Mouse (Mus musculus): ENCODE data around the gene Cyp19a1. TPM values are rescaled to one million over a fixed set of nuclear protein-coding genes. Genes with fewer than 3 reads are reported as not detected.

Gene Cyp19a1
- polyA plus RNA-seq, 1 experiment from 2014 or later, result not detected

DNA sequence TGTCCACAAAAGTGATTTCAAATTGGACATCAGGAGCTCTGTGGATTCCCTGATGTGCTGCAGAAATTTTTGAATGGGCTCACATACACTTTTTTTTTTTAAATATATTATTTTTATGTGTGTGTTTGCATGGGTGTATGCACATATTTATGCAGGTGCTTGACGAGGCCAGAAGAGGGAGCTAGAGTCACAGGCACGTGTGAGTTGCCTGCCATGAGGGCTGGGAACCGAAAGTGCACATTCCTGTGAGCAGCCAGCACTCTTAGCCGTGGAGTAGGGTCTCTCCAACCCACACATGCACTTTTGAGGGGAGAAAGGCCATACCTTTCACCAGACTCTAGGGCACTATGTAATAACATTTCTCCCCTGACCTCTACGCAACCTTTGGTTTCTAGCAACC, 73.1 kb downstream of the Cyp19a1 start:
- Histone ChIP-seq H3K9me3 (ENCODE audit: control insufficient read depth, low read length) (no peaks in the 10 kb centered on the region), H3K9ac (ENCODE audit: low read depth, low read length) (no peak overlapping the region), H3K36me3 (ENCODE audit: control insufficient read depth, insufficient read depth, low read length) (no peaks in the 10 kb centered on the region), H3K4me1 (replicated peaks; ENCODE audit: control insufficient read depth, insufficient read depth, low read length) (no peaks in the 10 kb centered on the region), H3K27me3 (replicated peaks; ENCODE audit: control insufficient read depth, insufficient read depth, low read length) (no peaks in the 10 kb centered on the region), H3K4me3 (ENCODE audit: low read depth, low read length) (no peak overlapping the region), H3K27ac (ENCODE audit: low read depth, low read length) (no peak overlapping the region), H3K4me2 (no peak overlapping the region)
- no peak for DNase-seq (ENCODE audit: low spot score)
- no peak for ATAC-seq (replicated peaks; ENCODE audit: low FRiP score)
- 57% methylated on average over 5 of the region's 5 CpGs for WGBS

DNA sequence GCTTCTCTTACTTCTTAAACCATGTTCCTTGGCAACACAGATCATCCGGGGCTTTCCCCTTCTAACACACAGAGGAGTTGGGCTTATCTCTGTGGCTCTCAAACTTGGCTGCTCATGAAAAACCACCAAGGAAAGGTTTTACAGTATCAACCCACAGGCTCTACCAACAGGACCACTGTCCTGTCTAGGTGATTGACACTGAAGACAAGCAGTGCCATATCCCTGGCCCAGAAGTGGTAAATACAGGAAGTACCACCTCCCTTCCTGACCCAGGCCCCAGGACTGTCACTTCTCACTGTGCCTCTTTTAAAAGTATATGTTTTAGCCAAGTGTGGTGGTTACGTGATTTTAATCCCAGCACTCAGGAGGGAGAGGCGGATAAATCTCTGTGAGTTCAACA, 76.5 kb downstream of the Cyp19a1 start:
- DNase-seq (ENCODE audit: low spot score) (no peak), ATAC-seq (replicated peaks; ENCODE audit: low FRiP score) (no peak)
- Histone ChIP-seq H3K27me3 (replicated peaks; ENCODE audit: control insufficient read depth, insufficient read depth, low read length) (no peaks in the 10 kb centered on the region), H3K36me3 (ENCODE audit: control insufficient read depth, insufficient read depth, low read length) (no peaks in the 10 kb centered on the region), H3K4me2 (no peak overlapping the region), H3K9ac (ENCODE audit: low read depth, low read length) (no peak overlapping the region), H3K4me1 (replicated peaks; ENCODE audit: control insufficient read depth, insufficient read depth, low read length) (no peaks in the 10 kb centered on the region), H3K4me3 (ENCODE audit: low read depth, low read length) (no peak overlapping the region), H3K9me3 (ENCODE audit: control insufficient read depth, low read length) (no peaks in the 10 kb centered on the region), H3K27ac (ENCODE audit: low read depth, low read length) (no peak overlapping the region)
- 57% methylated on average over 3 of the region's 3 CpGs for WGBS

DNA sequence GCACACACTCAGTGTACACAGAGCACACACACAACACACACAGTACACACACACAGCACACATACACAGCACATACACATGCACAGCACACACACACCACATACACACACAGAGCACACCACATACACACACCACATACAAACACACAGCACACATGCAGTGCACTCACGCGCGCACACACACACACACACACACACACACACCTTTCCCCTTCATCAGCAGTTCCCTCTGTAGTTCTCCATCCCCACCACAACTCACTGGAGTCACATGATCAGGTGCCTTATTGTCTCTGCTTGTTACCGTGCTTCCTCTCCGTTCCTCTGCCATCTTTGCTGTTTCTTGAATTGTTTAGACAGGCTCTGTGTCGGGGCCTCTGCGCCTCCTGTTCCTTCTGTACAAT, 85.4 kb downstream of the Cyp19a1 start:
- DNase-seq (ENCODE audit: low spot score), result no peak
- no peaks in the 10 kb centered on the region for H3K27me3 ChIP-seq (replicated peaks; ENCODE audit: control insufficient read depth, insufficient read depth, low read length)
- no peak overlapping the region for H3K27ac ChIP-seq (ENCODE audit: low read depth, low read length)
- H3K9ac ChIP-seq (ENCODE audit: low read depth, low read length), result no peak overlapping the region
- WGBS, result 80% methylated on average over 7 of the region's 7 CpGs
- H3K4me1 ChIP-seq (replicated peaks; ENCODE audit: control insufficient read depth, insufficient read depth, low read length), result no peaks in the 10 kb centered on the region
- H3K36me3 ChIP-seq (ENCODE audit: control insufficient read depth, insufficient read depth, low read length), result no peaks in the 10 kb centered on the region
- no peak overlapping the region for H3K4me3 ChIP-seq (ENCODE audit: low read depth, low read length)
- no peaks in the 10 kb centered on the region for H3K9me3 ChIP-seq (ENCODE audit: control insufficient read depth, low read length)
- H3K4me2 ChIP-seq, result no peak overlapping the region
- no peak for ATAC-seq (replicated peaks; ENCODE audit: low FRiP score)

DNA sequence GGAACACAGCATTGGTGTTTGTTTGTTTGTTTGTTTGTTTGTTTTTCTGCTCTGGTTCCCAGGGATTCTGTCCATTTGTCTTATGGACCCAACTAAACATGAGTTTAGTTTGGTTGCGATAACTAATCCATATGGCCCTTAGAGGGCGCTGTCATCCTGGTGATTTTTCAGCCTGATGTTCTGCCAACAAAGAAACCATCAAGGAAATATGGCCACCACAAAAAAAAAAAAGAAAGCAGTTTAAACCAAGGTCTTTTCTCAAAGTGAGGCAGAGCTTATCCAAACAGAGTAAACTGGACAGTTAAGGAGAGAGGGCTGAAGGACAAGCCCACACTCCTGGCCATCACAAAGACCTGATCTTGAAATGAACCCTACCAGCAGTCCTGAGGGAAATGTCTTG, 86.6 kb downstream of the Cyp19a1 start:
- Histone ChIP-seq H3K4me2 (no peak overlapping the region), H3K36me3 (ENCODE audit: control insufficient read depth, insufficient read depth, low read length) (no peaks in the 10 kb centered on the region), H3K27ac (ENCODE audit: low read depth, low read length) (no peak overlapping the region), H3K9me3 (ENCODE audit: control insufficient read depth, low read length) (no peaks in the 10 kb centered on the region), H3K9ac (ENCODE audit: low read depth, low read length) (no peak overlapping the region), H3K4me3 (ENCODE audit: low read depth, low read length) (no peak overlapping the region), H3K27me3 (replicated peaks; ENCODE audit: control insufficient read depth, insufficient read depth, low read length) (no peaks in the 10 kb centered on the region), H3K4me1 (replicated peaks; ENCODE audit: control insufficient read depth, insufficient read depth, low read length) (no peaks in the 10 kb centered on the region)
- WGBS, result 24% methylated on average over 2 of the region's 2 CpGs
- DNase-seq (ENCODE audit: low spot score), result no peak
- no peak for ATAC-seq (replicated peaks; ENCODE audit: low FRiP score)

DNA sequence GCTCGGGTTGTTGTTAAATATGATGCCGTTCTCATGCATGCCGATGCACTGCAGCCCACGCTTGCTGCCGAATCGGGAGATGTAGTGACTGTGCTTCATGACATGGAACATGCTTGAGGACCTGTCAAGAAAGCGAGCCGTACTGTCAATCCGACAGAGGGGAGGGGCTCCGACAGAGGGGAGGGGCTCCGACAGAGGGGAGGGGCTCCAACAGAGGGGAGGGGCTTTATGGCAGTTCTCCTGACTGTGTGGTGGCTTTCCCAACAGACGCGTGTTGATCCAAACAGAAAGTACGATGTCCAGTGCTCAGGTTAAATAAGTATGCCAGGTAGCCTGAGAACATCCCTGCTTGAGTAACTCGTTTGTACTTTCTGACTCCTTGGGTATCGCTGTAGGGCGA, 87.7 kb downstream of the Cyp19a1 start:
- Histone ChIP-seq H3K4me1 (replicated peaks; ENCODE audit: control insufficient read depth, insufficient read depth, low read length) (no peaks in the 10 kb centered on the region), H3K27ac (ENCODE audit: low read depth, low read length) (no peak overlapping the region), H3K4me2 (no peak overlapping the region), H3K36me3 (ENCODE audit: control insufficient read depth, insufficient read depth, low read length) (no peaks in the 10 kb centered on the region), H3K27me3 (replicated peaks; ENCODE audit: control insufficient read depth, insufficient read depth, low read length) (no peaks in the 10 kb centered on the region), H3K9me3 (ENCODE audit: control insufficient read depth, low read length) (no peaks in the 10 kb centered on the region), H3K9ac (ENCODE audit: low read depth, low read length) (no peak overlapping the region), H3K4me3 (ENCODE audit: low read depth, low read length) (no peak overlapping the region)
- 70% methylated on average over 17 of the region's 17 CpGs for WGBS
- DNase-seq (ENCODE audit: low spot score) (no peak), ATAC-seq (replicated peaks; ENCODE audit: low FRiP score) (no peak)

DNA sequence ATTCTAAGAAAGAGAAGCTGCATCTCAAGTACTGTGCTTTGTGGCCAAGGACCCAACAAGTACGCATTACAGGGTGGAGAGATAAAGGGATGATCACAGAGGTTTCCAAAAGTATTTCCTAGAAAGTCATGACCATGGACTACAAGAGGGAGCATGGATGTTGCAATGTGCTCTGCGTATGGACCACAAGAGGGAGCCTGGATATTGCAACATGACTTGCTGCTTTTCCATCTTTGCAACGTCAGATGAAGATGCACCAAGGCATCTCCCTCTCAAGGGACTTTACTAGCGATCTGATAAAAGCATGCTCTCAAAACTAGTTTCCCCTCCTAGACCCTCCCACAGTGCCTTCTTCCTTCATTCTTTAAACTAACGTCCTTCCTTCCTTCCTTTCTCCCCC, 98.4 kb downstream of the Cyp19a1 start:
- no peak overlapping the region for H3K4me3 ChIP-seq (ENCODE audit: low read depth, low read length)
- no peaks in the 10 kb centered on the region for H3K9me3 ChIP-seq (ENCODE audit: control insufficient read depth, low read length)
- H3K27me3 ChIP-seq (replicated peaks; ENCODE audit: control insufficient read depth, insufficient read depth, low read length), result no peaks in the 10 kb centered on the region
- no peaks in the 10 kb centered on the region for H3K36me3 ChIP-seq (ENCODE audit: control insufficient read depth, insufficient read depth, low read length)
- DNase-seq (ENCODE audit: low spot score) (no peak), ATAC-seq (replicated peaks; ENCODE audit: low FRiP score) (no peak)
- H3K27ac ChIP-seq (ENCODE audit: low read depth, low read length), result no peak overlapping the region
- no peak overlapping the region for H3K4me2 ChIP-seq
- WGBS, result 34% methylated on average over 5 of the region's 5 CpGs
- H3K9ac ChIP-seq (ENCODE audit: low read depth, low read length), result no peak overlapping the region
- no peaks in the 10 kb centered on the region for H3K4me1 ChIP-seq (replicated peaks; ENCODE audit: control insufficient read depth, insufficient read depth, low read length)

DNA sequence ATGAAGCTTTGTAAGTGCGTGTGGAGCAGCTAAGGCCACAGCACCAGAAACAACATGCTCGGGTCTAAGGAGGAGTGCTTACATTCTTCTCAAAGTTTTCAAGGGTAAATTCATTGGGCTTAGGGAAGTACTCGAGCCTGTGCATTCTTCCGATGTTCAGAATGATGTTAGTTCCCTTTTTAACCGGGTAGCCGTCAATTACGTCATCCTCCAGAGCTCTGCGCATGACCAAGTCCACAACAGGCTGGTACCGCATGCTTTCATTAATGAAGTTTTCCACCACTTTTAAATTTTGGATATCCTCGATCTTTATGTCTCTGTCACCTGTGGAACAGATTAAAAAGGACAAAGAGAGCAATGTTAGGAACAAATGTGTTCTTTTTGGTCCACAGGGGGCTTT, 99.5 kb downstream of the Cyp19a1 start:
- H3K9ac ChIP-seq (ENCODE audit: low read depth, low read length), result no peak overlapping the region
- 66% methylated on average over 10 of the region's 10 CpGs for WGBS
- no peak overlapping the region for H3K4me3 ChIP-seq (ENCODE audit: low read depth, low read length)
- DNase-seq (ENCODE audit: low spot score) (no peak), ATAC-seq (replicated peaks; ENCODE audit: low FRiP score) (no peak)
- H3K4me2 ChIP-seq, result no peak overlapping the region
- H3K27ac ChIP-seq (ENCODE audit: low read depth, low read length), result no peak overlapping the region
- H3K36me3 ChIP-seq (ENCODE audit: control insufficient read depth, insufficient read depth, low read length), result no peaks in the 10 kb centered on the region
- no peaks in the 10 kb centered on the region for H3K4me1 ChIP-seq (replicated peaks; ENCODE audit: control insufficient read depth, insufficient read depth, low read length)
- H3K27me3 ChIP-seq (replicated peaks; ENCODE audit: control insufficient read depth, insufficient read depth, low read length), result no peaks in the 10 kb centered on the region
- H3K9me3 ChIP-seq (ENCODE audit: control insufficient read depth, low read length), result no peaks in the 10 kb centered on the region

DNA sequence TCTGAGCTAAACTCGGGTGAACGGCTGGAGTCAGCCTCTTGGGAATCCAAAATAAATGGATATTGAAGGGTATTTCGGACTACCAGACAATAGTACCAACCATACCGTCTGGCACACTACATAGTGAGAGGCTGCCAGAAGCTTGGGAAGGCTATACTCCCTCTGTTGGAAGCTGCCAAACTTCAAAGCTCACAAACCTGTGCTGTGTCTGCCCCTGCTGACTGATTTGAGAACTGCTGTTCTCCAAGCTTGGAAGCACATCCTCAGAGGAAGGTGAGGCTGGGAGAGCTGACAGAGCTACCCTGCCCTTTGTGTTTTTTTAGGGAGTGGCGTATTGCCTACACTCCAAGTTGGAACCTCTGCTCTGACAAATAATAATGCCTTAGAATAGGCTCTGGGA, 104.8 kb downstream of the Cyp19a1 start:
- WGBS, result 73% methylated on average over 5 of the region's 5 CpGs
- no peak for ATAC-seq (replicated peaks; ENCODE audit: low FRiP score)
- H3K27ac ChIP-seq (ENCODE audit: low read depth, low read length), result no peak overlapping the region

DNA sequence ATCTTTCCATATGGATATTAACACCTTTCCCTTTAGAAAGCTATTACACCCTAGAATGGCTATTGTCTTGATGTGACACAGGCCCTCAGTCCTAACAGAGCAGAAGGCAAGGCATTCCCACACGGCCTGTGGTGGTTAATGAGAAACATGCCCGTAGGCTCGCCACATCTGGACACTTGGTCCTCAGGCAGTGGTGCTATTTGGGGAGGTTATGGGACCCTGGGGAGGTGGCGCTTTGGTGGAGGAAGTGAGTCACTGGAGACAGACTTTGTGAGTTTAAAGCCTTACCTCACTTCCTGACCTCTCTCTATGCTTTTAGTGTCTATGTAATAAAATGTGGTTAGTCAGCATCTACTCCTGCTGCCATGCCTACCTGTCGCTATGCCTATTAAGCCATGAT, 114.2 kb downstream of the Cyp19a1 start:
- DNase-seq (ENCODE audit: low spot score) (no peak), ATAC-seq (replicated peaks; ENCODE audit: low FRiP score) (no peak)
- H3K4me3 ChIP-seq (ENCODE audit: low read depth, low read length), result no peak overlapping the region
- no peak overlapping the region for H3K27ac ChIP-seq (ENCODE audit: low read depth, low read length)
- WGBS, result 76% methylated on average over 5 of the region's 5 CpGs
- H3K27me3 ChIP-seq (replicated peaks; ENCODE audit: control insufficient read depth, insufficient read depth, low read length), result no peaks in the 10 kb centered on the region
- no peaks in the 10 kb centered on the region for H3K4me1 ChIP-seq (replicated peaks; ENCODE audit: control insufficient read depth, insufficient read depth, low read length)
- no peak overlapping the region for H3K9ac ChIP-seq (ENCODE audit: low read depth, low read length)
- no peak overlapping the region for H3K4me2 ChIP-seq
- H3K9me3 ChIP-seq (ENCODE audit: control insufficient read depth, low read length), result no peaks in the 10 kb centered on the region
- H3K36me3 ChIP-seq (ENCODE audit: control insufficient read depth, insufficient read depth, low read length), result no peaks in the 10 kb centered on the region

More for the DNA sequence above, 104.8 kb downstream of the Cyp19a1 start:
- Histone ChIP-seq H3K4me3 (ENCODE audit: low read depth, low read length) (no peak overlapping the region), H3K27me3 (replicated peaks; ENCODE audit: control insufficient read depth, insufficient read depth, low read length) (no peaks in the 10 kb centered on the region), H3K9ac (ENCODE audit: low read depth, low read length) (no peak overlapping the region), H3K4me2 (no peak overlapping the region), H3K4me1 (replicated peaks; ENCODE audit: control insufficient read depth, insufficient read depth, low read length) (no peaks in the 10 kb centered on the region), H3K9me3 (ENCODE audit: control insufficient read depth, low read length) (peaks cover 3% of the 10 kb centered on the region; the same call in 1 of the 2 replicates), H3K36me3 (ENCODE audit: control insufficient read depth, insufficient read depth, low read length) (no peaks in the 10 kb centered on the region)
- DNase-seq (ENCODE audit: low spot score), result no peak
